Mouse (Mus musculus): Measurements from ENCODE around the gene Dclk1. TPM values are rescaled to one million over a fixed set of nuclear protein-coding genes. Genes with fewer than 3 reads are reported as not detected.

Gene Dclk1
- polyA plus RNA-seq, 1 experiment from 2014 or later = 7.9 TPM

GRCm38 (mm10) chr3:55539400-55539799, 297.2 kb downstream of the Dclk1 start:
- H3K36me3 ChIP-seq = no peaks in the 10 kb centered on the region
- H3K27me3 ChIP-seq (ENCODE audit: insufficient read depth, poor library complexity, severe bottlenecking) = no peaks in the 10 kb centered on the region
- DNase-seq (ENCODE audit: low spot score) = peak; percentile 39
- 80% methylated on average over 4 of the region's 4 CpGs for WGBS
- no peaks in the 10 kb centered on the region for H3K9me3 ChIP-seq
- no peak overlapping the region for H3K4me3 ChIP-seq
- H3K4me1 ChIP-seq = peaks cover 16% of the 10 kb centered on the region
- no peak overlapping the region for H3K27ac ChIP-seq

- WGBS = 81% methylated on average over 12 of the region's 12 CpGs
- Histone ChIP-seq H3K4me1 (peaks cover 20% of the 10 kb centered on the region), H3K36me3 (no peaks in the 10 kb centered on the region), H3K9me3 (no peaks in the 10 kb centered on the region), H3K4me3 (no peak overlapping the region), H3K27me3 (ENCODE audit: insufficient read depth, poor library complexity, severe bottlenecking) (no peaks in the 10 kb centered on the region), H3K27ac (no peak overlapping the region)
- DNase-seq (ENCODE audit: low spot score) = peak; percentile 64
These were observed 297.7 kb downstream of the Dclk1 start for GRCm38 (mm10) chr3:55539811-55540293.

GRCm38 (mm10) chr3:55540406-55541140, 298.4 kb downstream of the Dclk1 start:
- H3K9me3 ChIP-seq = no peaks in the 10 kb centered on the region
- peaks cover 21% of the 10 kb centered on the region for H3K4me1 ChIP-seq
- H3K36me3 ChIP-seq = no peaks in the 10 kb centered on the region
- 85% methylated on average over 6 of the region's 6 CpGs for WGBS
- H3K27ac ChIP-seq = no peak overlapping the region
- H3K27me3 ChIP-seq (ENCODE audit: insufficient read depth, poor library complexity, severe bottlenecking) = no peaks in the 10 kb centered on the region
- no peak overlapping the region for H3K4me3 ChIP-seq
- peak; percentile 7 for DNase-seq (ENCODE audit: low spot score)

GRCm38 (mm10) chr3:55541799-55542198, 299.6 kb downstream of the Dclk1 start:
- Histone ChIP-seq H3K36me3 (no peaks in the 10 kb centered on the region), H3K4me3 (no peak overlapping the region), H3K9me3 (no peaks in the 10 kb centered on the region), H3K4me1 (peaks cover 21% of the 10 kb centered on the region), H3K27ac (no peak overlapping the region), H3K27me3 (ENCODE audit: insufficient read depth, poor library complexity, severe bottlenecking) (no peaks in the 10 kb centered on the region)
- 86% methylated on average over 1 of the region's 1 CpGs for WGBS
- no peak for DNase-seq (ENCODE audit: low spot score)

- Histone ChIP-seq H3K4me1 (peaks cover 25% of the 10 kb centered on the region), H3K27ac (peak overlapping the region; percentile 59; the same call in 1 of the 2 replicates), H3K27me3 (ENCODE audit: insufficient read depth, poor library complexity, severe bottlenecking) (no peaks in the 10 kb centered on the region), H3K9me3 (no peaks in the 10 kb centered on the region), H3K36me3 (no peaks in the 10 kb centered on the region), H3K4me3 (no peak overlapping the region)
- 21% methylated on average over 8 of the region's 8 CpGs for WGBS
- peak; percentile 76 for DNase-seq (ENCODE audit: low spot score)
These were observed 300.1 kb downstream of the Dclk1 start for GRCm38 (mm10) chr3:55542310-55542709.

GRCm38 (mm10) chr3:55542947-55543346, 300.8 kb downstream of the Dclk1 start:
- no peak overlapping the region for H3K4me3 ChIP-seq
- H3K27me3 ChIP-seq (ENCODE audit: insufficient read depth, poor library complexity, severe bottlenecking) = no peaks in the 10 kb centered on the region
- H3K36me3 ChIP-seq = no peaks in the 10 kb centered on the region
- 73% methylated on average over 16 of the region's 16 CpGs for WGBS
- peak; percentile 46 for DNase-seq (ENCODE audit: low spot score)
- H3K4me1 ChIP-seq = peaks cover 29% of the 10 kb centered on the region
- no peaks in the 10 kb centered on the region for H3K9me3 ChIP-seq
- H3K27ac ChIP-seq = peak overlapping the region; percentile 59; the same call in 1 of the 2 replicates

GRCm38 (mm10) chr3:55543929-55544684, 301.9 kb downstream of the Dclk1 start:
- Histone ChIP-seq H3K9me3 (no peaks in the 10 kb centered on the region), H3K27ac (peak overlapping the region; percentile 42; the same call in 1 of the 2 replicates), H3K36me3 (no peaks in the 10 kb centered on the region), H3K4me3 (no peak overlapping the region), H3K4me1 (peaks cover 29% of the 10 kb centered on the region), H3K27me3 (ENCODE audit: insufficient read depth, poor library complexity, severe bottlenecking) (no peaks in the 10 kb centered on the region)
- WGBS = 24% methylated on average over 13 of the region's 13 CpGs
- peak; percentile 78 for DNase-seq (ENCODE audit: low spot score)

- WGBS = 70% methylated on average over 3 of the region's 3 CpGs
- no peaks in the 10 kb centered on the region for H3K36me3 ChIP-seq
- DNase-seq (ENCODE audit: low spot score) = peak; percentile 52
- H3K27me3 ChIP-seq (ENCODE audit: insufficient read depth, poor library complexity, severe bottlenecking) = no peaks in the 10 kb centered on the region
- H3K4me3 ChIP-seq = no peak overlapping the region
- H3K9me3 ChIP-seq = no peaks in the 10 kb centered on the region
- H3K4me1 ChIP-seq = peaks cover 29% of the 10 kb centered on the region
- no peak overlapping the region for H3K27ac ChIP-seq
These were observed 303.1 kb downstream of the Dclk1 start for GRCm38 (mm10) chr3:55545296-55545695.

GRCm38 (mm10) chr3:55545916-55546315, 303.8 kb downstream of the Dclk1 start:
- no peak overlapping the region for H3K27ac ChIP-seq
- no peak overlapping the region for H3K4me3 ChIP-seq
- H3K27me3 ChIP-seq (ENCODE audit: insufficient read depth, poor library complexity, severe bottlenecking) = no peaks in the 10 kb centered on the region
- H3K4me1 ChIP-seq = peaks cover 29% of the 10 kb centered on the region
- peak; percentile 52 for DNase-seq (ENCODE audit: low spot score)
- WGBS = 91% methylated on average over 9 of the region's 9 CpGs
- no peaks in the 10 kb centered on the region for H3K9me3 ChIP-seq
- H3K36me3 ChIP-seq = no peaks in the 10 kb centered on the region

GRCm38 (mm10) chr3:55547106-55547505, 304.9 kb downstream of the Dclk1 start:
- 41% methylated on average over 2 of the region's 2 CpGs for WGBS
- H3K27me3 ChIP-seq (ENCODE audit: insufficient read depth, poor library complexity, severe bottlenecking) = no peaks in the 10 kb centered on the region
- DNase-seq (ENCODE audit: low spot score) = peak; percentile 63
- H3K27ac ChIP-seq = peak overlapping the region; percentile 23; the same call in 1 of the 2 replicates
- peaks cover 29% of the 10 kb centered on the region for H3K4me1 ChIP-seq
- H3K36me3 ChIP-seq = no peaks in the 10 kb centered on the region
- no peak overlapping the region for H3K4me3 ChIP-seq
- no peaks in the 10 kb centered on the region for H3K9me3 ChIP-seq

GRCm38 (mm10) chr3:55549376-55549775, 307.2 kb downstream of the Dclk1 start:
- H3K4me1 ChIP-seq = peaks cover 13% of the 10 kb centered on the region
- no peaks in the 10 kb centered on the region for H3K27me3 ChIP-seq (ENCODE audit: insufficient read depth, poor library complexity, severe bottlenecking)
- H3K4me3 ChIP-seq = no peak overlapping the region
- 89% methylated on average over 7 of the region's 7 CpGs for WGBS
- no peak overlapping the region for H3K27ac ChIP-seq
- DNase-seq (ENCODE audit: low spot score) = peak; percentile 50
- H3K36me3 ChIP-seq = no peaks in the 10 kb centered on the region
- no peaks in the 10 kb centered on the region for H3K9me3 ChIP-seq

- 67% methylated on average over 4 of the region's 4 CpGs for WGBS
- no peaks in the 10 kb centered on the region for H3K27me3 ChIP-seq (ENCODE audit: insufficient read depth, poor library complexity, severe bottlenecking)
- no peaks in the 10 kb centered on the region for H3K9me3 ChIP-seq
- peak; percentile 13 for DNase-seq (ENCODE audit: low spot score)
- H3K4me3 ChIP-seq = no peak overlapping the region
- H3K27ac ChIP-seq = no peak overlapping the region
- peaks cover 14% of the 10 kb centered on the region; the same call in 1 of the 2 replicates for H3K4me1 ChIP-seq
- no peaks in the 10 kb centered on the region for H3K36me3 ChIP-seq
These were observed 308.8 kb downstream of the Dclk1 start for GRCm38 (mm10) chr3:55550962-55551361.

- Histone ChIP-seq H3K9me3 (no peaks in the 10 kb centered on the region), H3K27me3 (ENCODE audit: insufficient read depth, poor library complexity, severe bottlenecking) (no peaks in the 10 kb centered on the region), H3K4me1 (peaks cover 14% of the 10 kb centered on the region; the same call in 1 of the 2 replicates), H3K36me3 (no peaks in the 10 kb centered on the region), H3K27ac (no peak overlapping the region), H3K4me3 (no peak overlapping the region)
- WGBS = 83% methylated on average over 4 of the region's 4 CpGs
- peak; percentile 45 for DNase-seq (ENCODE audit: low spot score)
These were observed 309.7 kb downstream of the Dclk1 start for GRCm38 (mm10) chr3:55551912-55552311.

Data from heart, embryonic 10.5 days (tissue).